Mouse (Mus musculus): ENCODE results near the gene Pla2g12a.

Gene Pla2g12a

DNA sequence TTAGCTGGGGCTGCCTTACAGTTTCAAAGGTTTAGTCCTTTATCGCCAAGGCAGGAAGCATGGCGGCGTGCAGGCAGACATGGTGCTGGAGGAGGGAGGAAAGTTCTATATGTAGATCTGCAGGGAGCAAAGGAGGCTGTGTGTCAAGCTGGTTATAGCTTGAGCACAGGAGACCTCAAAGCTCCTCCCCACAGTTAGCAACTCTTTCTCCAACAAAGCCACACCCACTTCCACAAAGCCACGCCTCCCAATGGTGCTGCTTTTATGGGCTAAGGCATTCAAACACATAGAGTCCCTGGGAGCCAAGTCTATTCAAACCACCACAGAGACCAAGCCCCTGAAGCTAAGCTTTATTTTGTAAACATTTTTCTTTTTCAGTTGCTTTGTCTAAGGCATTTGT is 20.5 kb downstream of the Pla2g12a start:
- DNase-seq (ENCODE audit: low spot score), result no peak

GRCm38 (mm10) chr3:129901271-129901809 is 22.9 kb downstream of the Pla2g12a start, which contains the start of gene Casp6:
Casp6 (plus strand) TSS chr3:129901425.
- DNase-seq (ENCODE audit: low spot score), result peak; percentile 70

- no peak for DNase-seq (ENCODE audit: low spot score)
Measured at GRCm38 (mm10) chr3:129903369-129903768, 25.0 kb downstream of the Pla2g12a start.

DNA sequence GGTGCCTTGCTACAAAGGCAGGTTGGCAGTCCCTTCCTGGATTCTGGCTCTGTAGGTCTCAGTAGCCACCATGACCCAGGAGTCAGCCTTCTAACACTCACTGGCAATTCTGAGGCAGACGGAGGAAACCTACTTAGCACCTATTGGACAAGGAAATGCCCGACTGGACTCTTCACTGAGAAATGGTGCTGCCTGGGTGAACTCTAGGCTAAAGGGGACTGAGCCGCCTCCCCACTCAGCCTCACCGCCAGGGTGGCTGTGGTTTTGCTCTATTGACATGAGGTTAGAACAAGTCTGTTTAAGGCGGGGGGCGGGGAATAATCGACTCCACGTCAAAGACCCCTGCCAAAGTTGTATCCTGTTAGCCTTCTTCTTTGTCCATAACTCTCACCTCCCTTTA is 25.5 kb downstream of the Pla2g12a start:
- no peak for DNase-seq (ENCODE audit: low spot score)

- no peak for DNase-seq (ENCODE audit: low spot score)
Measured at GRCm38 (mm10) chr3:129904381-129905132, 26.2 kb downstream of the Pla2g12a start.

- no peak for DNase-seq (ENCODE audit: low spot score)
Measured at GRCm38 (mm10) chr3:129912025-129912424, 33.6 kb downstream of the Pla2g12a start.

DNA sequence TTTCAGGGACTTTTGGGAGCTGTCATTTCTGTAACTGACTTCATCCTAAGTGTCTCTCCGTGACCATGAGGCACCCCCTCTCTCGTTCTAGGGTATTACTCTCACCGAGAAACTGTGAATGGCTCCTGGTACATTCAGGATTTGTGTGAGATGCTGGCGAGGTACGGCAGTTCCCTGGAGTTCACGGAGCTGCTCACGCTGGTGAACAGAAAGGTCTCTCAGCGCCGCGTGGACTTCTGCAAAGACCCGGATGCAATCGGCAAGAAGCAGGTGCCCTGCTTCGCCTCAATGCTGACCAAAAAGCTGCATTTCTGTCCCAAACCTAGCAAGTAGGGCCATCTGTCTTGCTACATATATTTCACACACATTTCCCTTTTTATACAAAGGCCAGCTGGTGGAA is 34.8 kb downstream of the Pla2g12a start:
- DNase-seq (ENCODE audit: low spot score), result no peak

DNA sequence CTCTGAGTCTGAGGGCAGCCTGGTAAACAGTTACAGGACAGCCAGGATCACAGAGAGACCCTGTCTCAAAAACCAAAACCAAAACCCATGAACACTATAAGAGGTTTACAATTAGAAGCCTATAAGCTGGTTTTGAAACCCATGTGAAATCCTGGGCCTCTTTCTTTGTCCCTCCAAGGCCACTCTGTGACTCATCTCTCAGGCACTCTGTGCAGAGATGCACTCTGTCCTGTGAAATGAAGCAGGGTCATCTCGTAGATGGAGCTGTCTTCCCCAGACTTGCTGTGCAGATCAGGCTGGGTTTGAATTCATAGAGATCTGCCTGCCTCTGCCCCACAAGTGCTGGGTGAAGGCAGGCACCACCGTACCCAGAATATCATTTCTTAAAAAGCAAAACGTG is 39.0 kb downstream of the Pla2g12a start:
- DNase-seq (ENCODE audit: low spot score), result no peak

DNA sequence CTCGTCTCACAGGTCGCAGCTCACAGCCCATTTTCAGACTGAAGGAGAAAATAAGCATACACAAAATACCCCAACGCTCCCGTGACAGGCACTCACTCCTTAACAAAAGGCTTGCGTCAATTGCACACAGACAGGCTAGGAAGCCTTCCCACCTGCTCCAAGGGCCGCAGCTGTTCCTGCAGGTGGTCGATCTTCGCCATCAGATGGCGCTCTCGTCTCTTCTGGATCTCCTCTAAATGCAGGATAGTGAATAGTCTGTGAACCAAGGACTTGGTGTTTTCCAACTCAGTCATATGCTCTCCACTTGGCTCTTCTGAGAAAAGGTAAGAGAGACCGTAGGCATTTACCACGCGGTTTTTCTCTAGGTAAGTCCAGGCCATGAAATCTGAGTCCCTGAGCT is 40.0 kb downstream of the Pla2g12a start:
- peak; percentile 59 for DNase-seq (ENCODE audit: low spot score)

GRCm38 (mm10) chr3:129923581-129923980 is 45.2 kb downstream of the Pla2g12a start:
- no peak for DNase-seq (ENCODE audit: low spot score)

DNA sequence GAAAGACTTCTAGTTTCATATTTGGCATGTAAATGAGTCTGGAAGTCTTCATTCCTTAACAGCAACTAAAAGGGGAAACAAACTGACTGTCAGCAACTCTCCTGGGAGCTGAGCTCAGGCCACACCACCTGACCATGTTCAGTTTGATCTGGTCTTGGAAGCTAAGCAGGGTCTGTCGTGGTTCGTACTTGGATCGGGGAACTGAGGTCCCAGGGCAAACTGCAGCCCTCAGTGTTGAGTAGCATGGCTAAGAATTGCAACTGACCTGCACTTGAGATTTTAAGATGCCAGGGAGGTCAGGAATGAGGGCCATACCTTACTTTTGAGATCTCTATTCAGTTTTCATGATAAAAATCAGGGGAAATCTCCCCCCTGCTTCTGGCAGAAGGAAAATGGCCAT is 47.5 kb downstream of the Pla2g12a start:
- no peak for DNase-seq (ENCODE audit: low spot score)

GRCm38 (mm10) chr3:129930213-129930778 is 51.9 kb downstream of the Pla2g12a start:
- DNase-seq (ENCODE audit: low spot score), result no peak

DNA sequence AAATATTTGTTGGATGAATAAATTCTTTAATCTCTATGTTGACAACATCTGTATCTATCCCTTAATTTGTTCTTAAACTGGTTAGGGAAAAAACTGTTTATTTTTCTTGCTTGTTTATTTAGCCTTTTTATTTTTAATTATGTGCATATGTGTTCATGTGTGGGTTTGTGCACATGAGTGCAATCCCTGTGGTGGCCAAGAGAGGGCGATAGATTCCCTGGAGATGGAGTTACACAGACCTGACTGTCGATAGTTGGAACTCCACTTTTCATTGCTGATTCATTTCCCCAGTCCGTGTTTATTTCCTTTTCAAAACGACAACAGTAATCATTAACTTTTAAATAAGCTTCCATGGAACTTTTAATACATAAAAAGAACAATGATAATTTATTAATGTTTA is 54.0 kb downstream of the Pla2g12a start:
- DNase-seq (ENCODE audit: low spot score), result no peak

DNA sequence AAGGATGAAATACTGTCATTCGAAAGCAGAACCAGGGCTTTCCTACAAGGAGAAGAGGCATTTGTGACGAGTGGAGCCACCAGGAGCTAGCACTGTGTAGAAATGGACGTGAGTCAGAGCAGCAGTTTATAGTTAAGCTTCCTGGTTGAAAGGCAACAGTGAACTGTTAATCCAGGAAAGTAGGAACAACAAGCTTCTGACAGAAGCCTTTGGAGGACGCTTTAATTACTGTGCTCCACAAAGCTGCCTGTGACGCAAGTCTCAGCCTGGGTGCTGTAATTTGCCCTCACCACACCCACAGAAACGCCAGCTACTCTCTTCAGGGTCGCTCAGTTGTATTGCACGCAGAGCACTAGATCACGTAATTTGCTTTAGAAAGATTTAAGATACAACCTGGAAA is 58.2 kb downstream of the Pla2g12a start:
- no peak for DNase-seq (ENCODE audit: low spot score)

- peak; percentile 16 for DNase-seq (ENCODE audit: low spot score)
Measured at GRCm38 (mm10) chr3:129937848-129938247, 59.4 kb downstream of the Pla2g12a start.

DNA sequence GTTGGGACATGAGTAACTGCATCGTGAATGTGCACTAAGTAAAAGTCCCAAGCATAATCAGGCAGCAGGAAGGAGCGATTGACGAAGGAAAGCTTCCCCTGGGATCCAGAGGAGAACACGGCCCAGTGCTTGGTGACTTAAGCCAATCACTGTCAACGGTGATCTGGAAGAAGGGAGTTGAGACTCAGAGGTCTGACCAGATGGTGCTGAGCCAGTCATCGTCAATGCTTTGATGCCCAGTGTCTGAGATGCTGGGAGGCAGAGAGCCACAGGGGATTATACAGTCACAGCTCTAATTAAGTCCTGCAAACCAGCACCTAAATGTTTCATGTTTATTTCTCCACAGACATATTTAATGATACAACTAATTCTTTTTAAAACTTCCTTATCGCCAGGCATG is 60.7 kb downstream of the Pla2g12a start:
- no peak for DNase-seq (ENCODE audit: low spot score)

DNA sequence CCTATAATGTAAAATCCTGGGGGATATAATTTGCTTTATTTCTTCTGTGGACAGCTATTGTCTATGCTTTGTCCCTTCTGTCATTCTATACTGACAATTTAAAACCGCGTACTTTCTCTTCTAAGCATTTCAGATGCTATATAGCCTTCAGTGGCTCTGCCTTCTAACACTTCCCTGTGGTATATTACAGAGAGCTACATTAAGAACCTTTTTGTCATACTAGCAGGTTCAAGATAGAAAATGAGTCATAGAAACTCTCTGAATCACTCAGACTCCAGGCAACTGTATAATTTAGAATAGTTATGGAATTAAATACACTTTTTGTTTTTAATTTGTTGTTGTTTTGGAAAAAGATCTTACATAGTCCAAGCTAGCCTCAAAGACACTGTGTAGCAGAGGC is 62.4 kb downstream of the Pla2g12a start:
- no peak for DNase-seq (ENCODE audit: low spot score)

DNA sequence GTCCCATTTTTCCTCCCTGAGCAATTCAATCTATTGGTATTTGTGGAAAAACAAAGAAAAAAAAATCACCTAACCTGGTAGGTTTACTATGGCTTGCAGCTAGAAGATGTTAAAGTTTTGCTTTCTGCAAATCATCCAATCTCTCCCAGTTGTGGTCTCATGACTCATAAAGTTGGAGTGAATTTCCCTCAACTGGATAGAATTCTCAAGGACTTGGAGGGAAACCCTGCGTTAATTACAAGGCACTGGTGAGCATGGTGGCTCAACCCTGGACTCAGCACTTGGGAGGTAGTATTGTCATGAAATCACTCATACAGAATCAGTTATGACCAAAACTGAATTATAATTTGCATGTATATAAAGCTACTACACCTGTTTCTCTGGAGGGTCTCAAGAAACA is 62.9 kb downstream of the Pla2g12a start:
- no peak for DNase-seq (ENCODE audit: low spot score)

GRCm38 (mm10) chr3:129943813-129944212 is 65.4 kb downstream of the Pla2g12a start:
- no peak for DNase-seq (ENCODE audit: low spot score)
